Mouse (Mus musculus): ENCODE measurements around the gene Adamtsl5.

DNA sequence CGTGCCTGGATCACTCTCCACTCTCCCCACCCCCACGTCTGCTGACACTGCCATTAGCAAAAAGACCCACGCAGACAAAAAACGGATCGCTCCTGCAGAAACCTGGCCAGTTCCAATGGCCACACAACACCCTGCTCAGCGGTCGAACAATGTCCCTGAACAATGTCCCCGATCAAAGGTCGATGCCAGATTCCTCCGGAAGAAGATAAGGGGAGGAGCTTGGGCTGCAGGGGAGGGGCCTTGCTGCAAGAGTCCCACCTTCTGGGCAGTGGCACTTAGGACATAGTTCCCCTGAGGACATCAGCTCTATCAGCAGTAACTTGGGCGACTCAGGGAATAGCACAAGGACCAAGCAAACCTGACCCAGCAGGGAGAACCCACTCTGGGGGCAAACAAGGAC, 3.7 kb upstream of the Adamtsl5 start:
- TF ChIP-seq EP300 (optimal IDR thresholded peaks at IDR 0.05) (no peak), CTCF (IDR thresholded peaks at IDR 0.05; ENCODE audit: low read depth) (no peak)
